Mouse (Mus musculus): ENCODE results near the gene Npvf.
A peak's percentile ranks its signal among the peaks of the same experiment; 100 is the strongest.

The Npvf gene

DNA sequence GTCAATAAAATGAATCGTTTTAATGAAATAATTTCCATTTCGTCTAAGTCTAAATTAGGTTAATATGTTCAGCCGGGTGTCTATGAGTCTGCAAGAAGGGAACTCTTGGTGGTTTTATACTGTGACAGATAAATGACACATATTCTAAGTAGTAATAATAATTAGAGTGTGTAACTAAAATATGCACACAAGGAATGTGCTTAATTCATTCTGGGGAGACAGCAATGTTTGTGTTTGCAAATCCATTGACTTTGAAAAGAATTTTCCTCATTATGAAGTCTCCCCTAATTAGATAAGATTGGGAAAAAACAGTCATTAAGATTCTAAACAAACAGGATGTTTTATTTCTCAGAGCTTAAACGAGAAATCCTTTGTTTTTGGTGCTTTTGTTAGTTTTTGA is at the start of gene Npvf:
Gene Npvf, minus strand, starts transcription at position 84 of the 400 bp plus-strand sequence.
- DNase-seq (ENCODE audit: low spot score in 2 of 2), result no peak

GRCm38 (mm10) chr6:50689121-50689815 is 35.0 kb upstream of the Npvf start:
- DNase-seq (ENCODE audit: low spot score in 2 of 2), result no peak

DNA sequence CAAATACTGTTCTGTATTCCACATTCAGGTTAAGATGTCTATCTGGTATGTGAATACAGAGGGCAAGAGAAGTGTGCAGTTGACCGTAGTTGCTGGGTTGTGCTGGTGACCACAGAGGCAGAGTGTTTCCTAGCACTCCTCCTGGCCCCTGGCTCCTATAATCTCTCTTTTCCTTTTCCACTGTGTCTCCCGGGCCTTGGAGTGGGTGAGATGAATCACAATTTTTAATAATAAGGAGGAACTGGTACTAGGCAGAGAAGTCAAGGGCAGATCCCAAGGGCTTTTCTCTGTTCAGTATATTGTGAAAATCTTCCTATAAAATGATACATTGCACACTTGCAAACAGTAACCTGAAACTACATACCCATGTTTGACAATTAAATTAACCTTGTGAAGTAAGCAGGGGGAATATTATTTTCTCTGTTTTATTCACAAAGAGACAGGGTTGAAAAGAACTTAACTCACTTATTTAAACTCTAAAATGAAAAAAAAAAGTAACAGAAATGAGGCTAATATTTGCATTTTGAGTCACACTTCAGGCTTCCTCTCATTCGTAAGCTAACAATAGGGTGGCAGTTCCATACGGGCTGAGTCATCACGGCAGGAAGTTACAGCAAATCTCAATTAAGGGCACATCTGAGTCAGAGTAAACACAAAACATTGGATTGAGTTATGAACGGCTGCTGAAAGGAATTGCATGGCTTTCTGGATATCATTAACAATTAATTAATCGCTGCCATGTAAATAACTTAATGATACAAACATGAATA is 30.6 kb upstream of the Npvf start:
- no peak for DNase-seq (ENCODE audit: low spot score in 2 of 2)

DNA sequence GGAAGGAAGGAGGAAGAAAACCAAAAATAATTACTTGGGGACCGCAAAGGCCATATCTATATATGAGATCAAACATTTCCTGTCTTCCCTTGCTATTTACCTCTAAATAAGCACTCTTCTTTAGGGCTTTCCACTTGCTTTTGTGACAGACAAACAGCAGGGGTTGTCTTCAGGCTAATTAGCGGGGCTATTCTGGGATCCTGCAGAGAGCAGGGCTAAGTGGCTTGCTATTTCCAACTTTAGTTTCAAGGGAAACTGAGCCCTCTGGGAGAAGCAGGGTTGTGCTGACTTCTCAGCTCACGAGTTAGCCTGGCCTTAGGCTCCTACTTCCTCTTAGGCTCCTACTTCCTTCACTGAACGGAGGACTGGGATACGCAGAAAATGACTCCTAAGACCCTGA is 27.3 kb upstream of the Npvf start:
- DNase-seq (ENCODE audit: low spot score in 2 of 2), result no peak

GRCm38 (mm10) chr6:50680224-50681215 is 26.3 kb upstream of the Npvf start:
- no peak for DNase-seq (ENCODE audit: low spot score in 2 of 2)

GRCm38 (mm10) chr6:50679486-50679828 is 25.2 kb upstream of the Npvf start:
- DNase-seq (ENCODE audit: low spot score in 2 of 2), result no peak

DNA sequence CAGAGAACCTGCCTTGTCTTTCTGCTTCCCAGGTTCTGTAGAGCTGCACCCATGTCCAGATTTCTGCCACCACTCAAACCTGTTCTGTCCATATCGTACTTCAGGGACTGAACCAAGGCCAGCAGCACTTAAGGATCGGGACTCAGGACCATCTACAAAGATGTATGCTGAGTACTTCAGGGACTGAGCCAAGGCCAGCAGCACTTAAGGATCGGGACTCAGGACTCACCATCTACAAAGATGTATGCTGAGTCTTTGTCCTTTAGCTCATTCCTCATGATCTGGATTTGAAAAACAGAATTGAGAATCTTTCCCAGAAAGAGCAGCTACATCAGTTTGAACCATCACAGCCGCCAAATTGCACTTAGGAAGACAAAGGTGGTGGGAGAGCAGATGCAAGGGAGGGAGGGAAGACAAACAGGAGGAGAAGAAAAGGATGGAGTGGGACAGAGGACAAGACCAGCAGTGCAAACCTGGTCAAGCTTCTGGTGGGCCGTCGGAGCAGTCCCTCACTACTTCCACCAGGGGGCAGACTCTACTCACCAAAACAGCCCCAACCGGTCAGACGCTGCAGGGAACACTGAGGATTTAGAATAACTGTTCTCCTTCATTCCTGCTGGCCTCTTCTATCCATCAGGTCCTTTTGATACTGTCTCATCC is 24.7 kb upstream of the Npvf start:
- DNase-seq (ENCODE audit: low spot score in 2 of 2), result peak; percentile 7 to 53

GRCm38 (mm10) chr6:50671191-50671590 is 17.0 kb upstream of the Npvf start:
- DNase-seq (ENCODE audit: low spot score in 2 of 2), result no peak

DNA sequence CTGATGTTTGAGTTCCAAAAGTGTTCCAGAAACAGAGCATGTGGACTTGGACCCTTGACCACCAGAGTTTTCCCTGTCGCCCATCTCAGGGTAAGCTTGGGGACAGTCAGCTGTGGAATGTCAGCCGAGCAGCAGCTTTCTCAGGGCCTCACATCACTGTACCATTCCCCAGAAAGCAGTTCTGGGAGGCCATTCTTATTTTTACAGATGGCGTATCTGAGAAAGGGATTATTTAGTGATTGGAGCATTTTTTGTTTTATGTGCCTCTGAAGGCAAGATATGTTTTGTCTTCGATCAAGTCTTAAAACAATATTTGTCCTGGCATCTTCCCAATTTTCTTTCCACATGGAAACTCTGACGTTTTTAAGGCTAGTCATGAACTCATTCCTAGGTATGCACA is 12.7 kb upstream of the Npvf start:
- DNase-seq (ENCODE audit: low spot score in 2 of 2), result no peak

DNA sequence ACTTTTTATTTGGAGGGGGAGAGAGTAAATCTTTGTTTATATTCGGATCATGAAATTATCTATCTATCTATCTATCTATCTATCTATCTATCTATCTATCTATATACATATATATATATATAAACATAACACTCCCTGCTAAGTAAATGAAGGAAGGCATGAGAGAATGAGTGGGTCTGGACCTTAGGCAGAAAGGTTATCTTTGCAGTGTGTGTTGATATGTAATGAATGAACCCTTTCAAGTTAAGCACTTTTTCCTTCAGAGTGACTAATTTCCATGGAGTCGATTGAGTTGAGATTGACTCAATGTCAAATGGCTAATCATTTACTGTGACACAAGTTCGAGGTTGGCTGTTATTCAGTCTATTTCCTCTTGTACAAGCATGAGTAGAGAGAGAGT is 10.8 kb upstream of the Npvf start:
- DNase-seq (ENCODE audit: low spot score in 2 of 2), result no peak

- no peak for DNase-seq (ENCODE audit: low spot score in 2 of 2)
These were observed 10.0 kb upstream of the Npvf start for GRCm38 (mm10) chr6:50664193-50664592.

GRCm38 (mm10) chr6:50662925-50663583 is 8.8 kb upstream of the Npvf start:
- no peak for DNase-seq (ENCODE audit: low spot score in 2 of 2)

- DNase-seq (ENCODE audit: low spot score in 2 of 2), result no peak
These were observed 7.5 kb upstream of the Npvf start for GRCm38 (mm10) chr6:50661729-50662128.

GRCm38 (mm10) chr6:50658466-50658865 is 4.2 kb upstream of the Npvf start:
- DNase-seq (ENCODE audit: low spot score in 2 of 2), result no peak

DNA sequence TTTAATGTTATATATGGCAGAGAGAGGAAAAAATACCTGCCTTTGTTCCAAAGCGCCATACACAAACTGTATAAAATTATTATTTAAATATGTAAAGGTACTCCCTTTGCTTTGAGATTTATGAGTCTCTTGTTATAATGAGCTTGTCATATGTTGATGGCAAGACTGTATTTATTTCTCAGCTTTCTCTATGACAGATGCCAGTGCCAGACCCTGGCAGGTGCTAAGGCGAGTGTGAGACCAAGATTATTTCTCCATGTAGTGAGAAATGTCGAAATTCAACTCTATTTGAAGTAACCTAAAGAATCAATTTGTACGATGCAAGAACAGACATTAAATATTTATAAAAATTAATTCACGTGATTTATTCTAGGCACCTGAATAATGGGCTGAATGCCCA is 3.8 kb upstream of the Npvf start:
- DNase-seq (ENCODE audit: low spot score in 2 of 2), result no peak

DNA sequence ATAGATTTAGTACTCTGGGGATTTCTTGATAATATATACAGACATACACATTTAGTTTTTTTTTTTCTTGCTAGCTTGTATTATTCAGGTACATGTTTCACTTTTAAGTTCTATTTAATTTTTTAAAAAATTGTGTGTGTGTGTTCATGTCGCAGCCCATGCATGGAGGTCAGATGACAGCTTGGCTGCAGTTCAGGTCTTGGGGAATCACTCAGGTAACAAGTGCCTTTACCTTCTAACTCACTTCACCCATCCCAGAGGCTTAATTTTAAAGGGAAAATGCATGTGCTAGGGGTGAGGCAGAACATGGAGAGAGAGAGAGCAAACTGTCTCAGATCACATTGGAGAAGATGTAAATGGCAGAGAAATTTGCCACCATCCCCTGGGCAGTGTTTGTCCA is 2.2 kb upstream of the Npvf start:
- DNase-seq (ENCODE audit: low spot score in 2 of 2), result no peak

DNA sequence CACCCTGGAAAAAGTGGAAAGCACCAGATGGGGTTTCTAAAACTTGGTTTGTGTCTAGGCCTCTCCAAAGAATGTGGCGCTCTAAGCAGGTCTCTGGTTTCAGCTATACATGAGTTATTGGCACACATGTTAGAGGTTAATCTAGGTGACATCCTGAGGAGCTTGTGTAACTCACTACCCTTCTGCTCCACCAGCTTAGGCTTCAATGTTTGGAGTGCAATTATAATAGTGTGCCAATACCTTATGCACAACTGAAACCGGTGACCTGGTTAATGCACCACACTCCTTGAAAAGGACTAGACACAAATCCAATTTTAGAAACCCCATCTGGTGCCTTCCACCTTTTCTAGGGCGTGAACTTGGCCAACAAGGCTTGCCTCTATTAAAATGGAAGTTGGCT is 1.7 kb upstream of the Npvf start:
- DNase-seq (ENCODE audit: low spot score in 2 of 2), result no peak

GRCm38 (mm10) chr6:50647656-50648055 is 6.6 kb downstream of the Npvf start:
- DNase-seq (ENCODE audit: low spot score in 2 of 2), result no peak

DNA sequence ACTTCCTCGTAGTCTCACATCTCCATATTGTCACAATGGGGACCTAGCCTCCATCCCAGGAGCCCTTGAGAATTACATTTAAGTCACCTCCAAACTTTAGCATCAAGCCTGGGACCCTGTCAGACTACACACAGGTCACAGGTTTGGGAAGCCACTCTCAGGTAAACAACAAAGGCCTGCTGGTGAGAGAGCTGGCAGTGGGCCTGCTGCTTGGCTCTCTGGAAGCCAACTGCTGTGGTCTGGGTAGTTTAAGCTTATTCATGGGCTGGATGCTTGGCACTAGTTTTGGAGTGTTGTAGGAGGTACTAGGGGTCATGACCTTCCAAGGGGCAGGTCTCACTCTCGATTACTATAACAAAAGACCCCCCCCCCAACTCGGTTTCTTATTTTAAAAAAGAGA is 7.6 kb downstream of the Npvf start:
- no peak for DNase-seq (ENCODE audit: low spot score in 2 of 2)

DNA sequence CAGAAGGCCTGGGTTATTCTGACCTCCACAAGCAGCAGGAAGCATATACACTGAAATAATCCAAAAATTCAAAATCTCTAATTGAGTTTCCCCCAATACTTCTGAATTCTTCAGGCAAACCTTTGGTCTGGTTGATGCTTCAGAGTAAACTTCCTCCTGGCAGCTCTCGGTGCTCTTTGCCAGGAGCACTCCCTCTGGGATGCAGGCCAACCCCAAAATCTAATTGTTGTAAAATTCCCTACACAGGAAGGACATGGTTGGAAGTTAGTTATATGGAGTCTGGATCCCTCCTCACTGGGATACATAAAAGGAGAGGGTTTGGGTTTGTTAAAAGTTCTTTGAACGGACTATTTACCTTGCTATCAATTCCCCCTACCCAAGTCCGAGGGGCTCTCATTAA is 9.5 kb downstream of the Npvf start:
- no peak for DNase-seq (ENCODE audit: low spot score in 2 of 2)

DNA sequence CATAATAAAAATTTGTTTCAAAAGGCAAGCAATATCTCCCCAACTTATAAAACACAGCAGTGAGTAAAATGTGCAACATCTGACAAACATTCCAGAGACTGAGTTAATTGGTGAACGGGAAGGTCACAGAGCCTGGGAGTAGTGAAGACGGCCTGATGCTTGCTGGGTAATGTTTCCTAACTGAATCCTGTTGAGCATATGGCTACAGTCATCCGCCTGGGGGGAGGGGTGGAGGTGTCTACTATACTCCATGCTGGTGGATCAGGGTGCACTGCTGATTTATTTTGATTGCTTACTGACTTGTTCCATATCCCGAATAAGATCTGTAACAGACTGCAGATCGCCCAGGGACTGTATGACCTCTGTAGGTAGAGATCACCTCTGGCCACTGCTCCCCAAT is 12.3 kb downstream of the Npvf start:
- no peak for DNase-seq (ENCODE audit: low spot score in 2 of 2)
